Mouse (Mus musculus) kidney, adult 2 months (tissue): Measurements from ENCODE around the gene Hspa8. TPM values are rescaled to one million over a fixed set of nuclear protein-coding genes. Genes with fewer than 3 reads are reported as not detected.
"Not testable (repeated sequence)": the region's sequence is repeated elsewhere in the genome, so short reads cannot be mapped to it uniquely, and the experiment has no call there.

Experiments
- DNase-seq: peaks from one replicate; pipeline ENCODE4 v3.0.0; 2021
- H3K27ac ChIP-seq: fragments of 200-500 bp; 2 replicates; pipeline ENCODE4 v1.5.1; 2012; ENCODE audit warnings: low read depth, low read length, control low read depth, inconsistent platforms; ENCODE audit not compliant: insufficient read depth
- H3K27me3 ChIP-seq: fragments of 200-500 bp; replicated peaks from 2 replicates; pipeline ENCODE4 v1.6.1; 2012; ENCODE audit warnings: mild to moderate bottlenecking, moderate library complexity, low read length, inconsistent platforms; ENCODE audit not compliant: control insufficient read depth, insufficient read depth
- H3K36me3 ChIP-seq: fragments of 200-500 bp; 2 replicates; pipeline ENCODE4 v1.6.1; 2012; ENCODE audit warnings: mild to moderate bottlenecking, moderate library complexity, low read length, inconsistent platforms; ENCODE audit not compliant: control insufficient read depth, insufficient read depth
- H3K4me1 ChIP-seq: fragments of 200-500 bp; 2 replicates; pipeline ENCODE4 v1.6.1; 2011; ENCODE audit warnings: low read length; ENCODE audit not compliant: control insufficient read depth, insufficient read depth
- H3K4me3 ChIP-seq: fragments of 200-500 bp; 2 replicates; pipeline ENCODE4 v1.5.1; 2011; ENCODE audit warnings: mild to moderate bottlenecking, low read depth, low read length, control low read depth; ENCODE audit not compliant: insufficient read depth
- CTCF ChIP-seq: fragments of 200-500 bp; conservative IDR thresholded peaks from 2 replicates; pipeline ENCODE4 v1.5.1; 2011; ENCODE audit warnings: low read depth, mild to moderate bottlenecking, control low read depth, low read length, moderate library complexity, mixed read lengths; ENCODE audit not compliant: insufficient read depth, insufficient read length
- POLR2A ChIP-seq: fragments of 200-500 bp; IDR thresholded peaks from one replicate; pipeline ENCODE4 v1.6.1; 2011; ENCODE audit warnings: low read depth, low read length, control low read depth
- WGBS: fragments of 180-500 bp; shearing (Covaris S2); methylation state at CpG from one replicate; pipeline ENCODE4 v1.1.7; 2018; 5-methylcytosine and 5-hydroxymethylcytosine counted together
- polyA plus RNA-seq: library from polyadenylated mRNA; depleted of rRNA; stranded (reverse); fragments of >200 nt; gene quantifications from 2 replicates; pipeline ENCODE4 v1.2.3, GENCODE M21; 2012

The Hspa8 gene
- polyA plus RNA-seq, 1 experiment: 3,621 TPM

DNA sequence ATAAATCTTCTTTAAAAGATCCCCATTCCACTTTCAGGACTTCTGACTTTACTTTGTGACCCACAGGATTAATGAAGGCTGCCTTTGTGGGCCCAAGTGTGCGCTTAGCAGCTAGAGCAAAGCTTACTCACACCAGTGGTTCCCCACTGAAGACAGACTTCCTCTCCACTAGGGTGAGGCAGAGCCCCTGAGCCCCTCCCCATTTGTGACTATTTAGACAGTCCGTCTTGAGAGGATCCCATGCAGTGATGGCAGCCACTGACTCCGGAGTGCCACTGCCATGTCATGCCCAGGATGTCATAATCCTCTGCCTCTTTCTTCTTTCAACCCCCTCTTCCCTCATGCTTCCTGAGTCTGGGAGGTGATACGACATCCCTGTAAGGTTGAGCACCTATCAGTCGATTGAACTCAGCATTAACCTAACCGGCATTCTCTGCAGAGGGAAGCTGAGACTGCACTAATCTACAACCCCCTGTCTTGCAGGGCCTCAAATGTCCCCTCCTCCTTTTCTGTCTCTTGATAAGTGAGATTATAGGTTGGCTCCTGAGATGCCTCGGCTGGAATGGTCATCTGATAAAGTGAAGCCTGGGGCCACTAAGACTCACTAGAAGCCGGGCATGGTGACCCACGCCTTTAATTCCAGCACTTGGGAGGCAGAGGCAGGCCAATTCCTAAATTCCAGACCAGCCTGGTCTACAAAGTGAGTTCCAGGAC, 2.4 kb upstream of the Hspa8 start:
- TF ChIP-seq CTCF (no peak), POLR2A (no peak)
- WGBS: 82% methylated on average over 9 of the region's 9 CpGs
- no peak for DNase-seq
- Histone ChIP-seq H3K27me3 (no peaks in the 10 kb centered on the region), H3K4me1 (peaks cover 8% of the 10 kb centered on the region), H3K4me3 (no peak overlapping the region), H3K27ac (peak overlapping the region; percentile 97), H3K36me3 (peaks cover 7% of the 10 kb centered on the region)

DNA sequence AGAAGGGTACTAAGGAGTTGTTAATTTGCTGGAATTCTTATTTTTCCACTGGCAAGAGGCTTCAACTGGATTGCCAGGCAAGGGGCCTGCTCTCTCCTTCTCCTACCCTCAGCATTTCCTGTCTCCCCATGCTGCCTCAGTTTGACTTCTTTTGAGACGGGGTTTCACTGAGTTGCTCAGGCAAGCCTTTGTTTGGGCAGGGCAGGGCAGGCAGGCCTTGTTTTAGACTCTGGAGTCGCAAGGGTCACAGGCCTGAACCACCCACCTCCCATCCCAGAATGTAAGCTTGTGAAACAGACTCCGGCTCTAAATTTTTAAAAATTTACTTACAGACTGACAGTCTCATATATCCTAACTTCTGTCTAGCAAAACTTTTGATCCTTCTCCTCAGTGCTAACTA, 1.7 kb upstream of the Hspa8 start:
- DNase-seq: no peak
- Histone ChIP-seq H3K4me1 (peaks cover 11% of the 10 kb centered on the region), H3K27ac (peak overlapping the region; percentile 97), H3K4me3 (no peak overlapping the region), H3K36me3 (peaks cover 13% of the 10 kb centered on the region), H3K27me3 (no peaks in the 10 kb centered on the region)
- WGBS: 38% methylated on average over 3 of the region's 3 CpGs
- TF ChIP-seq CTCF (no peak), POLR2A (no peak)

DNA sequence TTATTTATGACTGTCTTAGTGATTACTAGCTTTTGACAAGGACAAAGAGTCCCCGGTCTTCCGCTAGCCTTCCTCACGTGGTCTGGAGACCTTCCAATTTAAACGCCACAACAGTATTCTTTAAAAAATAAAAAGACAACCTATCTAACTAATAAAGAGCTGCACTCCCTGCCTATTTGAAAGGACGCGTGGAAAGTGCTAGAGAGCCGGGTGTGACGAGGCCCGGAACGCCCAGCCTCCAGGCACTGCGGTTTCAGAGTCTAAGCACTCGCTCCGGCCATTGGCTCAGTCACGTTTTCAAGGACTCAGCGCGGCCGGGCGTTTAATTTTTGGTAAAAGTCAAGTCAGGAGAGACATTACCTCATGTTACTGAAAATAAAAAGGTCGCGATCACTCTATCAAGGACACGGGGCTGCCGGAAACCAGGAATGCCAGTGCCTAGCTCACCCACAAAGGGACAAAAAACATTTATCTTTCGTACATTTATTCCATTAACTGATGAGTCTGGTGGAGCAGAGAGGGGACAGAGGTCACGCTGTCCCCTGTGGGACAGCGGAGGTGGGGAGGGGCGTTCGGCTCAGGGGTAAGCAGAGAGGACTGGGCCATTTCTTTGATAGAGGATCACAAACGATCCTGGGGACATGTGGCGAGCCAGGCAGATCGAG, 815 bp upstream of the Hspa8 start:
- WGBS: under 1% methylated on average over 30 of the region's 30 CpGs
- TF ChIP-seq POLR2A: peak; percentile 57
- TF ChIP-seq CTCF: no peak
- peaks cover 8% of the 10 kb centered on the region for H3K4me1 ChIP-seq
- H3K27ac ChIP-seq: peak overlapping the region; percentile 96
- peak overlapping the region; percentile 69 for H3K4me3 ChIP-seq
- peak; percentile 93 for DNase-seq
- no peaks in the 10 kb centered on the region for H3K27me3 ChIP-seq
- peaks cover 14% of the 10 kb centered on the region for H3K36me3 ChIP-seq

DNA sequence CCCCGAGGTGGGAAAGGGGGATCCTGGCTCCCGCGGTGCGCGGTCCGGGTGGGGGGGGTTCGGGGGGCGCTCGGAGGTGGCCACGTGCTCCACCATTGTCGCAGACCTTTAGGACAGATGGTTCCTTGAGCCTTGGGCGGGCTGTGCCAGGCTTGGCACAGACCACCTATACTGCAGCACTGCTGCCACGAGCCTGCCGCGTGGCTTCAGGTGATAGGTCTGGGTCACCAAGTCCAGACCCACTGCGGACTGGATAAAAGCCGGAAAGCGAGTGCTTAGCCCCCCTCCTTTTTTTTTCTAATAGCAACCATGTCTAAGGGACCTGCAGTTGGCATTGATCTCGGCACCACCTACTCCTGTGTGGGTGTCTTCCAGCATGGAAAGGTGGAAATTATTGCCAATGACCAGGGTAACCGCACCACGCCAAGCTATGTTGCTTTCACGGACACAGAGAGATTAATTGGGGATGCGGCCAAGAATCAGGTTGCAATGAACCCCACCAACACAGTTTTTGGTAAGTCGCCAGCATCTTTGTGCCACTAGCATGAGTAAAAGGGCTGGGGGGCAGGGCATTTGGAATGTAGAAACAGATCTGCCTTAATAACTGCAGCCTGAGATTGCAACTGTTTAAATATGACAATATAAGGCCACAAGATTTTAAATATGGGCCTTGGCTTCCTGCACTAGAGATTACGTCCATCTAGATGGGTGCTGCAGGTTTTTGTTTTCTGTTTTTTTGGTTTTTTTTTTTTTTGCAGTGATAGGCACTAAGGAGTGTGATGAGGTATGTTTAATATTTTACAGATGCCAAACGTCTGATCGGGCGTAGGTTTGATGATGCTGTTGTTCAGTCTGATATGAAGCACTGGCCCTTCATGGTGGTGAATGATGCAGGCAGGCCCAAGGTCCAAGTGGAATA, 1.1 kb downstream of the Hspa8 start:
- Histone ChIP-seq H3K27ac (peak overlapping the region; percentile 62), H3K4me3 (peak overlapping the region; percentile 98), H3K4me1 (peaks cover 17% of the 10 kb centered on the region), H3K36me3 (peaks cover 24% of the 10 kb centered on the region)
- not testable (repeated sequence) for H3K27me3 ChIP-seq
- WGBS: 2% methylated on average over 28 of the region's 28 CpGs
- TF ChIP-seq POLR2A: peak; percentile 53
- DNase-seq: peak; percentile 66

DNA sequence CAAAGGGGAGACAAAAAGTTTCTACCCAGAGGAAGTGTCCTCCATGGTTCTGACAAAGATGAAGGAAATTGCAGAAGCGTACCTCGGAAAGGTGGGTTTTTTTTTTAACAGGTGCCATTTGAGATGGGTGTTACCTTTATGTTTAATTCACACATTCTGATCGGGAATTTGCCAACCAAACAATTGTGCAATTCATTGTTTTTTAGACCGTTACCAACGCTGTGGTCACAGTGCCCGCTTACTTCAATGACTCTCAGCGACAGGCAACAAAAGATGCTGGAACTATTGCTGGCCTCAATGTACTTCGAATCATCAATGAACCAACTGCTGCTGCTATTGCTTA, 1.7 kb downstream of the Hspa8 start:
- not testable (repeated sequence) for DNase-seq, H3K27me3 ChIP-seq, H3K27ac ChIP-seq
- peaks cover 24% of the 10 kb centered on the region for H3K36me3 ChIP-seq
- 1% methylated on average over 8 of the region's 8 CpGs for WGBS
- peaks cover 17% of the 10 kb centered on the region for H3K4me1 ChIP-seq
- peak overlapping the region; percentile 98 for H3K4me3 ChIP-seq

DNA sequence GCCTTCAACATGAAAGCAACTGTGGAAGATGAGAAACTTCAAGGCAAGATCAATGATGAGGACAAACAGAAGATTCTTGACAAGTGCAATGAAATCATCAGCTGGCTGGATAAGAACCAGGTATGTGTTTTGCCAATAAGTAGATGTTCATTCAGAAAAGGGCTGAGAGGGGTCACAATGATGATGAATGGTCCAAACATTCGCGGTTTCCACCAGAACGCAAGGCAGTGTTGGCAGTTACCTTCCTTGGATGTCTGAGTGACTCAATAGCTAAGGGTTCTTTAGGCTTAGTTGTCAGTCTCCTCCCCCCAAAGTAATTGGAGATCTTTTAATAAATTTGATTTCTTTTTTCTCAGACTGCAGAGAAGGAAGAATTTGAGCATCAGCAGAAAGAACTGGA, 3.8 kb downstream of the Hspa8 start:
- WGBS: 24% methylated on average over 3 of the region's 3 CpGs
- not testable (repeated sequence) for DNase-seq, H3K27me3 ChIP-seq, H3K27ac ChIP-seq, H3K4me3 ChIP-seq
- Histone ChIP-seq H3K36me3 (peaks cover 24% of the 10 kb centered on the region), H3K4me1 (peaks cover 13% of the 10 kb centered on the region)

DNA sequence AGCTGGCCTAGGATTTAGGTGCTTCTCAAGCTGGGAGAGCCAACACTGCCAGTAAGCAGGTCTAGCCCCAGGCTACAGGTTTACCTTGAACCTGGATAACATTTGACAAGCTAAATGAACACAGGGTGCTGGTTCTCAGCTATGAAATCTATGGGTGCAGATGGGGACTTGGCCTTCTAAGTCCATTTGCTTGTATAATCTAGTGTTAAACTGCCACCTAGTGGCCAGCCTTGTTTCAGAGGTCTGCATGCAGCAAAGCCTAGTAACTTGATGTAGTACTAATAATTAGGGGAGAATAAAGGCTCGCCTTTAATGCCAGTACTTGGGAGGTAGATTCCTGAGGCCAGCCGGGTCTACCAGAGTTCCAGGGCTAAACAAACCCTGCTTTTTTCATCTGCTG, 4.5 kb downstream of the Hspa8 start:
- no peaks in the 10 kb centered on the region for H3K27me3 ChIP-seq
- WGBS: 11% methylated on average over 2 of the region's 2 CpGs
- H3K4me1 ChIP-seq: peaks cover 13% of the 10 kb centered on the region
- TF ChIP-seq POLR2A: no peak
- peak; percentile 42 for TF ChIP-seq CTCF
- no peak overlapping the region for H3K27ac ChIP-seq
- peaks cover 24% of the 10 kb centered on the region for H3K36me3 ChIP-seq
- no peak overlapping the region for H3K4me3 ChIP-seq
- peak; percentile 82 for DNase-seq
